Mouse (Mus musculus): ENCODE measurements around the gene Fcna. TPM values are rescaled to one million over a fixed set of nuclear protein-coding genes. Genes with fewer than 3 reads are reported as not detected.
A peak's percentile ranks its signal among the peaks of the same experiment; 100 is the strongest.

Gene Fcna
- total RNA-seq (2021): 1 to 10 TPM; 1.0 to 1.4 TPM
- long read RNA-seq, experiment 1: 0 reads
- long read RNA-seq, experiment 2, partial matches to known transcripts: 0 of 2 reads
- long read RNA-seq, experiment 2, other reads (novel, unspliced or antisense): 0 of 2 reads

DNA sequence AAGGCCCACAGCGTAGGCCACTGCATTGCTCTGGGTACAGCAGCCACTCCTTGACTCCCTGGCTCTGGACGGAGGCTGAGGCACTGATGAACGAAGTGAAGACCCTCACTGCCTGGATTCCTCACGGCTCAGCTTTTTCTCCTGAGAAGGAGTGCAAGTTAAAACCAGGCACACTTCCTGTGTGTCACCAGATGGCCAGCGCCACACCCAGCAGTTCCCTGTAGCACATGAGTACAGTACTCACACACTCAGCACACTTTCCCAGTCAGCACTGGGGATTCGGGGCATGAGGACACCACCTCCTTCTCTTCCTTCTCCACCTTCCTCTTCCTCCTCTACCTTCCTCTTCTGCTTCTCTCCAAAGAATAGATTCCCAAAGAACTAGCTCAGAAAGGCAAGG lies at the start of gene Fcna:
Gene Fcna, minus strand, starts transcription at position 220 of the 400 bp plus-strand sequence.
- no peak for DNase-seq (ENCODE audit: low spot score in 2 of 2)

DNA sequence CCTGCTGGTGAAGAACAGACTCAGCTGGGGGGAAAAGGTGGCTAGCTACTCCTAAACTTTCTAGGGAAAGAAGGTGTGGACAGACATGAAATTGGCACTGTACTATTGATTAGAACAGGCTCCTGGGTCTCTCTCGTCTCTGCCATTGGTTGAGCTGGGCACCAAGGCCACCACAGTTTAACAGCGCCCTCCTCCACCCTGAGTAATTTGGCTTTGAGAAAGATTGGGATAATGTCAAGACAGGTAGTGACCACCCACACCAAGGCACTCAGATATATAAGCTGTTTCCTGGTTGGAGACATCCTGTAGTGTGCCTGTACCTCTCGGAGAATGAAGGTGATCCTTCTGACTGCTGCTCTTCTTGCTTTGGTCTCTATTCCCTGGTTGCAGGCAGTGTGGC lies 48.7 kb upstream of the Fcna start, which contains the start of gene Lcn6:
Gene Lcn6, plus strand, starts transcription at position 301 of the 400 bp plus-strand sequence.
- no peak for DNase-seq (ENCODE audit: low spot score in 2 of 2)

DNA sequence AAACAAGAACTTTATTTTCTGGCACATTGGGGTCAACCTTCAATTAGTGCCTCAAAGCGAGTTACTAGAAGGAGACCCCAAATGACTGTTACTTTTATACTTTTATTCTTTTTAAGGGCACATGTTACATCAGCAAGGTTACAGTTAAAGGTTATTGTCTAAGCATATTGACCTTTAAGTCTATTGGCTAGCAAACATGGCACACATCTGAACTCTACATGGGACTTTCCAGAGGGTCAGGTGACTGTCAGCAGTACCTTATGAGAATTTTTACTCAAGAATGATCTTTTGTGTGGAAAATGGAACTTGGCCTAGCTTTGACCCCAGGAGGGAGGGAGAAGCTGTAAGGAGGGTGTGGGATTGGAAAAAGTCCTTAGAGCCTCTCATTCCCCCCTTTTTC lies 38.7 kb upstream of the Fcna start:
- no peak for DNase-seq (ENCODE audit: low spot score in 2 of 2)

DNA sequence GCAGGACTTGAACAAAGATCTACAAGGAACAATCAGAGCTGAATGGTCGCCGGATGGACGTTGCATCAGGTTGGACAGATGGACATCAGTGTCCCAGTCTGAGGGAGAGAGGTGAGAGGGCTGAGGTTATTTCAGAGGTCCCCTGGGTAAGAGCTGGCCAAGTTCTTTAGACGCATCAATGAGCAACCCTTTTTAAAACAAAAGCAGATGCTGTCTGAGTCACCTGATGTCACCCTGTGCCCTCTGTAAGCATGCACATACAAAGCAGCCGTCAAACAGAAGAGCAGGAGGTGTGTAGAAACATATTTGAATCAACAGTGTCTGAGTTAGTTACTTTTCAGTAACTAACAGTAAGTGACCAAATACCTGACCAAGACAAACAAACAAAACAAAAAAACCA lies 36.3 kb upstream of the Fcna start:
- no peak for DNase-seq (ENCODE audit: low spot score in 2 of 2)

DNA sequence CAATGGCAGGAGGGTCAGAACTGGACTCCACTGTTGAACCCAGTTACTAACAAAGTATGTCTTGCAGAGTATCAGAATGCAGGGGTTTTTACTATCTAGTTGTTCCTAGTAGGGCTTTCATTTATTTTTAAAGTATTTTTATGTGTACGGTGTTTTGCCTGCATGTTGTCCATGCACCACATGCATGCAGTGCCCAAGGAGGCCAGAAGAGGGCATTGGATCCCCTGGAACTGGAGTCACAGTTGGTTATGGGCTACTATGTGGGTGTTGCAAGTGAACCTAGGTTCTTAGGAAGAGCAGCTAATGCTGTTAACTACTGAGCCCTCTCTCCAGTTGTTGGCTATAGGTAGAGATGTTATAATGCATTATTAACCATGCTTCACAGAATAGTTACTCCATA lies 35.7 kb upstream of the Fcna start:
- DNase-seq (ENCODE audit: low spot score in 2 of 2): peak in 1 of 2 experiments; percentile 63

DNA sequence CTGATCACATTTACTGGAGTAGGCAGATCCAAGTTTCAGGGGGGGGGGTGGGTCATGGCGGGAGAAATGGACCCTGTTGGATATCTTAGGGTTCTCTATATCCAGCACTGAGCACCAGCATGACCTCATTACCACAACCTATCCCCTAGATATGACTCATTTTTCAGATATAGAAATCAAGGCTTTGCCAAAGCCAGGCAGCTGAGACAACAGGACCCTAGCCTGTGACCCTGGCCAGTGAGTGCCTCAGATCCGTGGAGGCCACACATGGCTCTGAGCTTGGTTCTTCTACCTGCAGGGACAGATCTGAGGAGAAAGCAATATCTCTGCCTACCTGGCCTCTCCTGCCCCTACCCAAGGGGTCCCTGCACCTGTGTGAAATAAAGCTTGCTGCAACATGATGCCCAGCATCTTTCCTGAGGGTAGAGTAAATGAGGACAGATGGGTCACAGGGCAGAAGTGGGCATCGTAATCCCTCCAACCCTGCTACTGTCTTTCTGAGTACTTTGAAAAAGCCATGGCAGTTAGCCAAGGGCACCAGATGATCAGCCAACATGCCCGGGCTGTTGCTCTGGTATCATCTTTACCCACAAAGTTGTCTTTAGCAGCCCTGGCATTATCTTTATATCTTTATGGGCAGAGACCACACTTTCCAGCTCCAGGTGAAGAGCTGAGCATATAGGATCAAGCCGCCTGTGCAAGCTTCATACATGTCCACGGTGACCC lies 33.6 kb upstream of the Fcna start:
- no peak for DNase-seq (ENCODE audit: low spot score in 2 of 2)

DNA sequence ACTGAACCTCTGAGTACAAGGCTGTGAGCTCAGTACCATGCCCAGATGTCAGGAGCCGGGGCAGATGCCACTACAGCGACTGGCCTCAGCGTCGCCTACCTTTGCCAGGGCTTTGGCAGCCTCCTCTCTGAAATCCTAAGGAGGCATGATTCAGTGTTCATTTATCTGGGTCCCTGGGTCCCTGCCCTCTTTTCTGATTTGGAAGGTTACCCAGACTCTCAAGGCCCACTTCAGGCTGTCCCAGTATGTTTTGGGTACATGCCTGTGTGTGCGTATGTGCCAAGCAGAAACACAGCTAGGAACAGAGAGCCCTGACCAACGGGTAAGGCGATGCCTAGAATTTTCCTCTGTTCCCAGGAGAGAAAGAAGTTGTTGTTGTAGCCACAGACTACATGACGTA lies 32.4 kb upstream of the Fcna start:
- no peak for DNase-seq (ENCODE audit: low spot score in 2 of 2)

DNA sequence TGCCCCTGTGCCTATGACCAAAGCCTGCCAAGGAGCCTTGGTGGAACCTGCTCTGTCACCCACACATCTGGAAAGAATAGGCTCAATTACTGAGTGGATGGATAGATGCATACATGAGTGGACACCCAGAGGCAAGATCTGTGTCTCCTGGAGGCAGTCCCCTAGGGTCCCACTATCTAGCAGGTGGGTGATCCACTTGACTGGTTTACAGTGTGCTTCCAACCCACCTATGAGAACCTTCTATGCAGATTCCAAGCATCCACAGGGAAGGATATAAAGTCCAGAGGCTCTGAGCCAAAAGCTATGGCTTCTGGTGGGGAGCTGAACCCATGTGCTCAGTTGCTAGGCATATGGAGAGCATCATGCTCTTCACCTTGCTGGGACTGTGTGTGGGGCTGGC lies 29.8 kb upstream of the Fcna start, which contains the start of gene Lcn5:
Gene Lcn5, plus strand, starts transcription at position 301 of the 400 bp plus-strand sequence.
- DNase-seq (ENCODE audit: low spot score in 2 of 2): no peak

DNA sequence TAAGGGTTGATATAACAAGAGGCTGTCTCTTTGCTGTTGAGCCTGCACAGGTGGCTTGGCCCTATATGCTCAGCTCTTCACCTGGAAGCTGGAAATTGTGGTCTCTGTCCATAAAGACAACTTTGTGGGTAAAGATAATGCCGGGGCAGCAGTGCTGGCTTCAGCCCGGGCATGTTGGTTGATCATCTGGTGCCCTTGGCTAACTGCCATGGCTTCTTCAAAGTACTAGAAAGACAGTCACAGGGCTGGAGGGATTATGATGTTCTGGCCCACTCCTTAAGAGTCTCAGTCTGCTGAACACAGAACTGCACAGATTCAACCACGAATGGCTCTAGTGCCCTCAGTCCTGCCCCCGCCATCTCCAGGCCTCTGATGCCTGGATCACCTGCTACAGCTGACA lies 29.4 kb upstream of the Fcna start:
- no peak for DNase-seq (ENCODE audit: low spot score in 2 of 2)

DNA sequence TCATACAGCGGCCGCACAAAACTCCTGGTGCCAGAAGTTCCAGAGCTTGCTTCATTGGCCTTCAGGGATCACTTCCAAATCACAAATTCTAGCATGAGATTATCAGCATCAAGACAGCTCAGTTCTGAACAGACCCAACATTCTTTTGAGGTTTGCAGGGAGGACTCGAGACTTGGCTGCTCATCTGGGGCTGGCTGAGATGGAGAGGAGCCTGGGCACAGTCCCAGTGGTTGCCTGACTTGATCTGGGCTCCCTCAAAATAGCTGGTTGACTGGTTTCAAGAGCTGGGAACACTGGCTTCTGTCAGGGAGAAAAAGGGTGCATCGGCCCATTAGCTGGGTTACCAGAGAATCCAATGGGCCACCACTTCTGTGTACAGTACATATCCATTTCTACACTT lies 28.9 kb upstream of the Fcna start:
- peak in 1 of 2 experiments; percentile 47 for DNase-seq (ENCODE audit: low spot score in 2 of 2)

DNA sequence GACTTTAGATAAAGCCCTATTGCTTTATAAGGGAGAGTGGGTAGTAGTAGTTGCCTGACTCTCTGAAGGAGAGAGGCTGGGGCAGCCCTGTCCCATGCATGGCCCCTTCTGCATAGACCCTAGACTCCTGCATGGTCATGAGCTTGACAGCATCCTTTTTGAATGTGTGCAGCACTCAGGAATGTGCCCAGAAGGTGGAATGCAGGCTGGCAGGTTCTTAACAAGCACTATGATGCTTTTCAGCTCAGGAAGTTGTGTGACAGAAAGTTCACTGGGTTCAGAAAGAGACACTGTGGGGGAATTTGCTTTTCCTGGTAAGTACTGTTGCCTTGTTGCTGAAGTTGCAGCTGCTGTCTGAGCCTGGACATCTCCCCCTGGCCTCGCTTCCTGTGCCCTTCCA lies 26.7 kb upstream of the Fcna start:
- DNase-seq (ENCODE audit: low spot score in 2 of 2): no peak

DNA sequence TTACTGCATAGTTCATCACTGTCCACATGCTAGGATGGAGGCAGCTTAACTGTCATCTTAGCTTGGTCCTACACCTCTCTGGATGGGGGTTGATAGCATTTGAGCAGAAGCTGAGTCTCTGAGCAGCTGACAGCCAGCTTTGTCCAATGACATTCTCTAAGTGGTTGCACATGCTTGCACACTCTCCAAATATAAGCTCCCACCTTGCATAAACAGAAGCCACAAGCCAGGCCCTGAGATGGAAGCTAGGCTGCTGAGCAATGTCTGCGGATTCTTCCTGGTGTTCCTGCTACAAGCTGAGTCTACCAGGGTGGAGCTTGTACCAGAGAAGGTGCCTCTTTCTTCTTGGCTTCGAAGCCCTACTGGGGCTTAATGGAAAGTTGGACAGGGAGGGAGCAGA lies 25.1 kb upstream of the Fcna start, which contains the start of gene Lcn8:
Gene Lcn8, plus strand, starts transcription at position 219 of the 400 bp plus-strand sequence.
- no peak for DNase-seq (ENCODE audit: low spot score in 2 of 2)

DNA sequence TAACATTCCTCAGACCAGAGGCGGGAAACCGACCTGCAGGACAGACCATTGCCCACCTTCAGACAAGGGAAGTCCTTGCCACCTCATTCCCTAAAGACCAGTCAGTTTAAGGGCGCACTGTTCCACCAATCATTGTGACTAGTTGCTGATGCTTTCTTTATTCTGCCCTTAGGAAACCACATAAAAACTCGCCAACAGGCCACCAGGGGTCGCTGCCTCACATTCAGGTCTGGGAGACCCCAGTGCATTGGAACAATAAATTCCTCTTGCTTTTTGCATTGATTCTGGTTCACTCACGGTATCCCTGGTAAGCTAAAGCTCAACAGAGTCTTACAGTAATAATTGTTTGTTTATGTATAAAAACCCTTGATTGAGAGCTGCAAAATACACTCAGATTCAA lies 12.1 kb upstream of the Fcna start:
- DNase-seq (ENCODE audit: low spot score in 2 of 2): peak; percentile 28 to 47

DNA sequence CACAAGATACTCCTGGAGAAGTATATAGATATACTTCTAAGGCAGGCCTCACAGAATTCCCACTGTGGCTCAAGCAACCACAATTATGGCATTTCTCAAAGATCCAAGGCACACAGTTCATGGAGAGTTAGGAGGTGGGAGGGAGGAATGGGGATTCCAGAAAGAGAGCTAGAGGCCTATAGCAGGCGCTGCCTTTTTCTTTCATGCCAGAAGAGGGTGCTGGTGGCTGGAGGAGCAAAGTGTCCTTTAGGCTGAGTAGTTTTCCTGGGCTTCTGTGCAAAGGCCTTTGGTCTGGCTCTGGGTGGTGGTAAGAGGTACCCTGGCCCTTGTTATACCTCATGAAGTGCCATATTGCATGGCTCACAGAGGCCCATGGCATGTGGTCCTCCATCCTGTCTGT lies 6.2 kb upstream of the Fcna start:
- DNase-seq (ENCODE audit: low spot score in 2 of 2): no peak

DNA sequence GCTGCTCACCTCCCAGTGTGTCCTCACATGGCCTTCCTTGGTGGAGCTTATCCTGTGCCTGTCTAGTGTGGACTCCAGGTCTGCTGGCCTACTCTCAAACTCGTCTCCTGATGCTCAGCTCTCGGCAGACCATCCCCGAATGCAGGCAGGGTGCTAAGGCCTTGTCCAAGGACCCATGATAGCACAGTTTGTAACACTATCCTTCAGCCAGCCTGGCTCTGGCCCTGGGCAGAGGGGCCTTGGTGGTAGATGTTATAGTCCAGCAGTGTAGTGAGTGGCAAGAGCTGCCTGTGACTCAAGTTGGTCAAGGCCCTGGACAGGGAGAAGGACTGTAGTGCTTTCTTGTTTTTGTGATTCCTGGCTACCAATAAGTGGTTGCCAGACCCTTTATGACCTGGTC lies 5.8 kb upstream of the Fcna start:
- DNase-seq (ENCODE audit: low spot score in 2 of 2): no peak

DNA sequence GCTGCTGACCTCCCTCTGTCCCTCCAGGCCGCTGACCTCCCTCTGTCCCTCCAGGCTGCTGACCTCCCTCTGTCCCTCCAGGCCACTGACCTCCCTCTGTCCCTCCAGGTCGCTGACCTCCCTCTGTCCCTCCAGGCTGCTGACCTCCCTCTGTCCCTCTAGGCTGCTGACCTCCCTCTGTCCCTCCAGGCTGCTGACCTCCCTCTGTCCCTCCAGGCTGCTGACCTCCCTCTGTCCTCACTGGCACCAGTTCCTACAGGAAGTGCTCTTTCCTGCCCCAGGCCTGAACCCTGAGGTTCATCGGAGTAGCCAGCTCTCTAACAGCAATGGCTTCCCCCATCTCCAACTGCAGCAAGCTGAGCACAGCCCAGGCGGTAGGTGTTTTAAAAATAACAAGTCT lies 908 bp upstream of the Fcna start:
- DNase-seq (ENCODE audit: low spot score in 2 of 2): no peak

DNA sequence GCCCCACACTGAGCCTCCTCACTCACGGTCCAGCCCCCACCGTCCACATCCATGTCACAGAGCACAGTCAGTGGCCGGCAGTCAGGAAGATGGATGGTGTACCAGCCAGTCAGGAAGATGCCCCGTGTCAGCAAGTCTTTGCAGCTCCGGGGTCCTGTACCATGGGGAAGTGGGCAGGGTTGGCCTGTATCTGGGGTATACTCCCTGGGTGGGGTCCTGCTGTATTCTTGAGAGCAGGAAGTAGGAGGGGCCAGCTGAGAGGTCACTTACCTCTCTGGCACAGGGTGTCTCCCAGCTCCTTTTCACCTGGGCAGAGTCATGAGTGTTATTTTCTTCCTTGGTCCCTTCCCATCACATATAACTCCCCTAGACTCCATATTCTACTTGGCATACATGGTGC lies 1.8 kb downstream of the Fcna start:
- no peak for DNase-seq (ENCODE audit: low spot score in 2 of 2)

DNA sequence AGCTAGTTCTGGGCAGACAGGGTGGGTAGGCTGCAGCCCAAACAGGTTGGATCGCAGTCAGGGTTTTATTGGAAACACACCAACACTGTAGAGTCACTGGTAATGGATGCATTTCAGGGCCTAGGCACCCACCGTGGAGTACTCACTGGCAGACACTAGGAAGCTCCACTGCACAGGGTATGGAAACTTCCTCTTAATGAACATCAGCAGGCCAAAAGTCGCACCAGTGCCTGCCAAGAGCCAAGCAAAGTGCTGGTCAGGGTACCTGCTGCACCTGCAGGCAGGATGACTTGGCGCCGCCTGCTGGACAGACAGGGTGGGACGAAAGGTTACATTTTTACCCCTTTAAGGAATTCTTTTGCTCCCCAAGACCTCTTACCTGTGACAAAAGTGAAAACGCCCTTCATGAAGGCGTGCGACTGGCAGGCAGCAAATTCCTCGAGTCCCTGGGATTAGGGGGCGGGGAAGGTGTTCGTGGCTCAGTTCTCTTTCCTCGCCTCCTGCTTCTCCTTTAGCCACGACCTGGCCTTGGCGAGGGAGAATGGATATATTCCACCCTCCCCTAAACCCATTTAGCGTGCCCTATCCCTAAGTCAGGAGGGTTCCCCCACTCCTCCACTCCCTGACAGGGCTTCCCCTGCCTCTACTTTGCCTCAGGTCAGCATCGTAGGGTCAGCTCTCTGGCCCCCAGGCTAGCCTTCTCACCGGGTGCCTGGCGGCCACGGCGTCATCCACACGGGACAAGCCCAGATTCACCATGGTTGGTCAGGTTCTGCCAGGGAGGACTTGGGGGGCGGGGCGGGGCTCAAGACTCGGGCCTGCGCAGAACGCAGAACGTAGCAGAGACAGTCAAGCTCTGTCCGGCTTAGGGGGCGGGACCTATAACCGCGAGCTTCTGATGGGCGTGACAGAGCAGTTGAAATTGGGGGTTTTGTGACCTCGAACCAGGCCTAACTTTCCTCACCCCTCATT lies 6.3 kb downstream of the Fcna start, which contains the start of gene Tmem141:
Gene Tmem141, minus strand, starts transcription at position 777 of the 972 bp plus-strand sequence.
- DNase-seq (ENCODE audit: low spot score in 2 of 2): peak; percentile 66 to 80

DNA sequence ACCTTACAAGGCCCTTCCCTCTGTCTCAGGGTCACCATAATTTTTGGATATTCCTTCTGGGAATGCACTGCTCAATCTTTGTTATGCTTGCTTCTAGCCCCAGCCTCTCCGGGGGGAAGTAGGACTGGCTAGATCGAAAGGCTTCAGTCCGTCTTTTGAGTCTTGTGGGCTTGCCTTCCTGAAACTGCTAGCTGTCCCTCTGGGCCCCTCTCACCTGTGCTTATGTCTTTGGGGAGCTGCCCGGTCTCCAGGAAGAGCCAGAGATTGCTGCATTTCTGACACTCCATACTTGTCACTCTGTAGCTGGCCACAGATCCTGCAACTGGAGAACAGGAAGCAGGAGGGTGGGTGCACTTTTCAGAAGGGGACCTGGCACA lies 7.0 kb downstream of the Fcna start:
- no peak for DNase-seq (ENCODE audit: low spot score in 2 of 2)

DNA sequence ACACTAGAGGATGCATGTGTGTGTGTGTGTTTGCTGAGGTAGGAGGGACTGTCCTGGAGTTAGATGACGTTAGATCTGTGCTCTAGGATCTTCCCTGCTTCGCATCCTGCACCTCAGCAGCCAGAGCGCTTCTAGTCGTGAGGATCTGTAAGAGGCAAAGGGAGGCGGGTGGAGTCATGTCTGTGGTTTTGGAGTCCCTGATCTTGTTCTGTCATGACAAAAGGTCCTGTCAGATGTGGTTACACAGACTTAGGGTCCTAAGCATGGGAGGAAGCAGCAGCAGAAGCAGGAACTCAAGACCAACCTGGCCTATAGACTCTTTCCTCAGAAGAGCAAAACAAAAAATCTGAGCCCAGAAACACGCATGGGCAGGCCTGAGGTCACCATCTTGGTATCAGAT lies 7.4 kb downstream of the Fcna start:
- DNase-seq (ENCODE audit: low spot score in 2 of 2): no peak

DNA sequence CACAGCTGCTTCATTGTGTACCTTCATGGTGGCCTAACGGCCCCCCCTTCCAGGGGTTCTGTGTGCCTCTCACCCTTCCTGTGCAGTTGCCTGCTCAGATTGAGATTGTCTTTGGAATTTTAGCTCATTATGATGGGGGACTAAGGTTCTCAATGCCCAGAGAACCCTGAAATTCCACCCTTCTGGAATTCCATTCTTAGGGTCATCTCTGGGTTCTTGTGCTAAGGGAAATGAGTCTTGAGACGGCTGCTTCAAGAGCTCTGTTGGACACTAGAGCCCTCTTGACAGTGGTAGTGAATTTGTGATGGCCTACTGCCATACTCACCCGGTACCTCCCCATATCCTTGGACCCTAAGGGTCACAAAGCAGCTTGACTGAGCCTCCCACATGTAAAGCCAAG lies 10.3 kb downstream of the Fcna start, which contains the start of gene Ccdc183:
Gene Ccdc183, minus strand, starts transcription at position 101 of the 400 bp plus-strand sequence.
- no peak for DNase-seq (ENCODE audit: low spot score in 2 of 2)

DNA sequence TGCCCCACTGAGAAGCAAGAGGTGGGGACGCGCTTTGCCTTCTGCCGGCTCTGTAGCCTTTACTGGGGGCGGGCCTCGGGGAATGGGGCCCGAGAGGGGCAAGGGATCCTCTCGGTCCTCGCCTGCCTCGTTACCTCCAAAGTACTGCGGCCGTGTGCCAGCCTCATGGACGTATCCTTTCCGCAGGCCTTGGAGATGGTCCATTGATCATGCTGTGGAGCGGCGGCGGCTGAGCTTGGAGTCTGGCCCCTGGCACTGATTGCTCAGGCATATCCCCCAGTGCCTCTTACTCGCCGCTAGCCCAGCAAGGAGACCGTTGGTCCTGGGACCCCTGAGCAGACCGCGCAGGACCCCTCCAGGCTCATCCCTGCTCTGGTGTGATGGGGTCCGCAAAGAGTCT lies 11.4 kb downstream of the Fcna start:
- no peak for DNase-seq (ENCODE audit: low spot score in 2 of 2)

Measured in layer of hippocampus, postnatal 14 days (tissue).